Mouse (Mus musculus): Measurements from ENCODE around the gene Hamp2. TPM values are rescaled to one million over a fixed set of nuclear protein-coding genes. Genes with fewer than 3 reads are reported as not detected.

Gene Hamp2
- polyA plus RNA-seq (2012; rRNA removed) = not detected in 2 replicates

DNA sequence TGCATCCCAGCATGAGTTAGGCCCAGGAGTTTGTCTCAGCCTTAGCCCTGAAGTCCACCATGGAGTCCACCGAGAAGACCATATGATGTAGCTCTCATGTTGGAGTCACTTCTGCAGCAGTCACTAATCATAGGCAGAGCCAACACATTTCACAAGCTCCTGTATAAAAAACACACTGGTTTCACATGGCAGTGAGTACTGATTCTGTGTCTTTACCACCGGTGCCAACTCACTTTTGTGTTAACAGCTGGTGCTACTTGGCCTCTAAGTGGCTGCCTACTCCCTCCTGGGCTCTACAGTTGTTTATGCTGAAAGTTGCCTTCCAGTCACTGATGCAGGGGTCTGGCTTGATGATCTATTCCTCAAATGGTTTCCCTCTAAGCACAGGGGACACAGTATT is at the start of gene Hamp2:
Gene Hamp2 (minus strand): TSS at position 101 of the 400 bp plus-strand sequence.

DNA sequence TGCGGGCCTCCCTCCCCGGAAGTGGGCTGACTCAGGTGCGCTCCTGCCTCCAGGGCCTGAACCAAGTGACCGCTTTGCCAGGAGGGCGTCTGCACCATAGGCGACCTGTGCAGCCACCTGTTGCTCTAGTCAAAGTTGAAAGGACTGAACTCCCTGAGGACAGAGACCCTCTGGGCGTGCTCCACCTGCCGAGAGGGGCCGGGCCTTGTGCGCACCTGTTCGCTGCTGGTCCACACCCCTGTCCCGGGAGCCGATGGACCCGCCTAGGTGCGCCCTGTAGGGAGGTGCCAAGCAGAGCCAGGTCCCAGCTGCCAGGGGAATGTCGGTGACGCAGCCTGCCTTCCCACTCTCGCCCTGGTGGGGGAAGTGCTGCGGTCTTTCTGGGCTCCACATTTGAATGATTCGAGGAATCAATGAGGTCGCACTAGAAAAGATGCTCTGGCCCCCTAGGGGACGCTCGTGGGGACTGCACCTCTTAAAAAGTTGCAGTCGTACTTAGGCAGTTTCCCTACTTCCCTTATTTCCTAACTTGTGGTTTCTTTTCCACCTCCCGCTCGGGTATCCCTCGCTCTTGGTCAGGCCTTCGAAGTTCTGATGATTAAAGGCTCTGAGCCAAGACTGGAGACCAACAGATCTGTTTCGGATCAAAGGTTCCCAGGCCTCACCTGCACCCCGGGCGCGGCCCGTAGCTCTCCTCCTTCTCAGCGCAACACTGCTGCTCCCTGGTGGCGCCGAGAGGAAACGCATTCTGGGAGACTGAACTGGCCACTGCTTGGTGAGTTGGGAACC is 49.2 kb upstream of the Hamp2 start, which contains the start of gene Fam187b:
Gene Fam187b (plus strand): TSS at position 290 of the 789 bp plus-strand sequence.

DNA sequence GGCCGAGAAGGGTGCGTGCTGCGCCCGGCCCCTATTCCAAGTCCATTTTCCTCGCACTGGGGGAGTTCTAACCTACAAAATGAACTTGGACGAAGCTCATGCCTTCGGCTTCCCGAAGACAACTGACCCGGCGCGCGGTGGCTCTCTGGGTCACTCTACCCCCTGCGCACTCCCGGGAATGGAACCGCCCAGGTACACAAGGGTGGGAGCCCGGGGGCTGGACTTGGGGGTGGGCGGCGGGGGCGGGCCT is 48.7 kb upstream of the Hamp2 start, which contains the start of gene Lsr:
Gene Lsr (minus strand): TSS at position 214 of the 250 bp plus-strand sequence.

DNA sequence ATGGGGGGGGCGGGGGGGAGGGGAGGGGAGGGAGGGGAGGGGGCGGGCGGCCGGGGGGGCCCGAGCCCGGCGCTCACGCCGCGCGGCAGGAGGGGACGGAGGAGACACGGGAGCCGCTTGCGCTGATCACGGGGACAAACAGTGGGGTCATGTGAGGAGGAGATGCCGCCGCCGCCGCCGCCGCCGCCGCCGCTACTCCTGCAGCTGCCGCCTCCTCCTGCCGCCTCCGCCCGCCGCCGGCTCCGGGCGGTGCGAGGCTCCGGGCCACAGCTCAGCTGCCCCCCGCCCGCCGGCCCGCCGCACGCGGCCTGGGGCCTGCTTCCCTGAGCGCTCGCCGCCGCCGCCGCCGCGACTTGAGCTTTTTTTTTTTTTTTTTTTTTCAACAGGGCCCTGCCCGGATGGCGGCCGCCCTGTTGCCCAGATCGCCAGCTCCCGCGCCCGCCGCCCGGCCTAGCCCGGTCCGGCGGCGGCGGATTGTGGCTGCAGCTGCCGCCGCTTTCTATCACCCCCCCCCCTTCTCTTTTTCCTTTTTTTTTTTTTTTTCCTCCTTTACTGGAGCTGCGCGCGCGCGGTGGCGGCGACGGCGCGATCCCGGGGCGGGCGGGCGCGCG is 32.4 kb upstream of the Hamp2 start, which contains the start of gene Usf2:
Gene Usf2 (minus strand): TSS at position 48 of the 611 bp plus-strand sequence.

DNA sequence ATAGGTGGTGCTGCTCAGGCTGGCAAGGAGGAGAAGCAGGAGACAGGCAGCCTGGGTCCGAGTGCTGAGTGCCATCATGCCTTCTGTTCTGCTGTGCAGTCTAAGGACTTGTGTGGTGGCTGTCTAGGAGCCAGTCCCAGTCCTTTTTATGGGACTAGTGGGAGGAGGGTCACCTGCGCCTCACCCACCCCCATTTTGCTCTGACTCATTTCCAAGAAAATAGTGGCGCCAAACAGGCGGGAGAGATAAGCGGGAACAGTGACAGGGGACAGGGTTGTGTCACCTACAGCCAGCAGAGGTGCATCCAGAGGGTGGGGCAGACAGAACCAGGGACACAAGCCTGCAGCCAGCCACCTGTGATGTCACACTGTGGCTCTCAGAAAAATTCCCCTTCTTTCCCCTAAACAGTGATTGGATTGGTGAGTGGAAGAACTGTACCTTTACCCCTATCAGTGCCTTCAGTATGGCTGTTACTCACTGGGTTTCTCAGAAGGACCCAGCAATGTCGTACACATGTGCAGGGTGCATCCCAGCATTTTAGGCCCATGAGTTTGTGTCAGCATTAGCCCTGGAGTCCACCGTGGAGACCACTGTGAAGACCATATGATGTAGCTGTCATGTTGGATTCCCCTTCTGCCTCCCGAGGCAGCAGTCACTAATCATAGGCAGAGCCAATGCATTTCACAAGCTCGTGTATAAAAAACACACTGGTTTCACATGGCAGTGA is 19.6 kb upstream of the Hamp2 start, which contains the start of gene Hamp:
Gene Hamp (minus strand): TSS at position 124 of the 727 bp plus-strand sequence.

DNA sequence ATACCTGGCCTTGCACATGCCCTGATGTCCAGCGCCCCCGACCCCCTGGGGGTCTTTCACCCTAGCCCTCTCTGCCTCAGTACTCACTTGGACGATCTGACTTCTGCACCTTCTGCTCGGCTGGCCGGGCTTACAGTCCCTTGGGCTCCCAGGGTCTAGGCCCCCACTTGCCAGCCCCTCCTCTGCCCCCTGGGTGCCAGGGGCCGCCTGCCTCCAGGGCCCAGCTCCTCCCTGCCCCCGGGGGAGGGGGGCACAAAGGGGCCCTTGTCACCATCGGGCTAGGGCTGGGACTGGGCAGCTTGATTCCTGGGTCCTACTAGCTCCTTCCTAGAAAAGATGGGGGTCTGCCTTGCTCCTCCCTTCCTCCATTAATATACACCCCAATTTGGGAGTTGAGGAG is 9.7 kb downstream of the Hamp2 start, which contains the start of gene Mag:
Gene Mag (minus strand): TSS at position 142 of the 400 bp plus-strand sequence.

DNA sequence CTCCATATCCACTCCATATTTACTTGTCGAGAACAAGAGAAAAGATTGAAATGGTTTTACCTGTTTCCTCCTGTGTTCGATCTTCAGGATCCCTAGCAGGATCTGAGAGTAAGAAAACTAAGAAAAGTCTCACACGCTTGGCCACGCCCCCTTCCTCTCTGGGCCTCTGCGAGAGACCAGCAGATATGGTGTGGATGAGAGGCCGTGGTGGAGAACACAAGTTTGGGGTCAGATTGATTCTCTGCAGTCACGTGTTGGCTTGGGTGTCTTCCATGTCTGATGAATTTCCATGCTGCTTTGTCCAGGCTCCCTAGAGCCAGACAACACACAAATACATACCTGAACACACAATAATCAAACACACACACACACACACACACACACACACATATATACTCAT is 44.3 kb downstream of the Hamp2 start, which contains the start of gene Cd22:
Gene Cd22 (minus strand): TSS at position 167 of the 400 bp plus-strand sequence.

Other genes with a start within 250 kb of the Hamp2 start
- gene 2200002J24Rik, start 225.8 kb downstream of the Hamp2 start, polyA plus RNA-seq (2012; rRNA removed) = not detected in 2 replicates
- gene Atp4a, start 212.5 kb downstream of the Hamp2 start, polyA plus RNA-seq (2012; rRNA removed) = 2.9 and 3.7 TPM in 2 replicates
- gene Tmem147, start 195.1 kb downstream of the Hamp2 start, polyA plus RNA-seq (2012; rRNA removed) = 226 TPM in 2 replicates
- 0.13 and 0.17 TPM in 2 replicates for gene Gapdhs, start 181.0 kb downstream of the Hamp2 start, polyA plus RNA-seq (2012; rRNA removed)
- 4.8 and 16.7 TPM in 2 replicates for gene Sbsn, start 173.2 kb downstream of the Hamp2 start, polyA plus RNA-seq (2012; rRNA removed)
- gene Dmkn, start 160.9 kb downstream of the Hamp2 start, polyA plus RNA-seq (2012; rRNA removed) = 4.2 and 71.6 TPM in 2 replicates
- gene Krtdap, start 136.8 kb downstream of the Hamp2 start, polyA plus RNA-seq (2012; rRNA removed) = 0.41 and 2.3 TPM in 2 replicates
- 0.12 and 0.36 TPM in 2 replicates for gene Ffar2, start 100.9 kb downstream of the Hamp2 start, polyA plus RNA-seq (2012; rRNA removed)
- 0.04 TPM in 1 of 2 replicates, not detected in the other for gene Ffar3, start 68.5 kb downstream of the Hamp2 start, polyA plus RNA-seq (2012; rRNA removed)
- not detected in 2 replicates for gene Ffar1, start 63.1 kb downstream of the Hamp2 start, polyA plus RNA-seq (2012; rRNA removed)
- gene Cd22, start 44.3 kb downstream of the Hamp2 start, polyA plus RNA-seq (2012; rRNA removed) = 0.05 and 0.28 TPM in 2 replicates
- gene Mag, start 9.8 kb downstream of the Hamp2 start, polyA plus RNA-seq (2012; rRNA removed) = 2.1 and 3.7 TPM in 2 replicates
- 0.30 TPM in 1 of 2 replicates, not detected in the other for gene Hamp, start 19.4 kb upstream of the Hamp2 start, polyA plus RNA-seq (2012; rRNA removed)
- gene Usf2, start 32.1 kb upstream of the Hamp2 start, polyA plus RNA-seq (2012; rRNA removed) = 151 and 162 TPM in 2 replicates
- gene Lsr, start 48.8 kb upstream of the Hamp2 start, polyA plus RNA-seq (2012; rRNA removed) = 15.1 and 19.2 TPM in 2 replicates
- gene Fam187b, start 49.1 kb upstream of the Hamp2 start, polyA plus RNA-seq (2012; rRNA removed) = 0.39 and 0.44 TPM in 2 replicates
- gene Fxyd5, start 117.8 kb upstream of the Hamp2 start, polyA plus RNA-seq (2012; rRNA removed) = 25.6 and 27.1 TPM in 2 replicates
- gene Fxyd7, start 126.8 kb upstream of the Hamp2 start, polyA plus RNA-seq (2012; rRNA removed) = 181 and 192 TPM in 2 replicates
- 15.8 and 27.5 TPM in 2 replicates for gene Fxyd1, start 132.5 kb upstream of the Hamp2 start, polyA plus RNA-seq (2012; rRNA removed)
- gene Lgi4, start 134.7 kb upstream of the Hamp2 start, polyA plus RNA-seq (2012; rRNA removed) = 1.1 and 2.0 TPM in 2 replicates
- 0.12 and 1.5 TPM in 2 replicates for gene Fxyd3, start 152.0 kb upstream of the Hamp2 start, polyA plus RNA-seq (2012; rRNA removed)
- gene Hpn, start 190.6 kb upstream of the Hamp2 start, polyA plus RNA-seq (2012; rRNA removed) = 0.83 and 0.88 TPM in 2 replicates
- 40.6 and 44.1 TPM in 2 replicates for gene Scn1b, start 202.3 kb upstream of the Hamp2 start, polyA plus RNA-seq (2012; rRNA removed)
- gene Gramd1a, start 231.2 kb upstream of the Hamp2 start, polyA plus RNA-seq (2012; rRNA removed) = 407 and 430 TPM in 2 replicates

Data from central nervous system, embryonic 18 days (tissue).